Mouse (Mus musculus) inflammation-experienced regulatory T-cells, adult 16 weeks (primary cell): ENCODE data around the gene Gm10799. TPM values are rescaled to one million over a fixed set of nuclear protein-coding genes. Genes with fewer than 3 reads are reported as not detected.

ENCODE experiments used
- polyA plus RNA-seq: library from polyadenylated mRNA; unstranded; fragments of 100-300 nt; shearing (Covaris generic); gene quantifications from one replicate; pipeline ENCODE4 v1.2.1, GENCODE M21; 2017

Gm10799 gene
- polyA plus RNA-seq, result not detected

DNA sequence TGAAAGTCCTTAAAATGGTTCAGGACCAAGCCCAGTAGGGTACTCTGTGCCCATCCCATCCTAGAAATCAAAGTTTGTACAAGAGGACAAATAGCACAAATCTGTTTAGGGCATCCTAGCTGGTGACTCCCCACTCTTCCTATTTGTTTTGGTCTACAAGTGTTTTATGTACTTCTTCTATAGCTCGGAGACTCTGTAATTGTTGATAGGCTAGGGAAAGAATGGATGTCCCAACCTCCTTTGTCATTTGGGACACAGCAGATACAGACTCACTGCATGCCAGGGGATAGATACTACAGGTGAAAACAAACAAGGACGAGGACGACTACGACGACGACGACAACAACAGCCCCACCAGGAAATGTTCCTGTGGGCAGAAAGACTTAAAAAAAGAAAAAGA lies at the start of gene Gm10799:
Gene Gm10799 (minus strand): TSS at position 101 of the 400 bp plus-strand sequence.

DNA sequence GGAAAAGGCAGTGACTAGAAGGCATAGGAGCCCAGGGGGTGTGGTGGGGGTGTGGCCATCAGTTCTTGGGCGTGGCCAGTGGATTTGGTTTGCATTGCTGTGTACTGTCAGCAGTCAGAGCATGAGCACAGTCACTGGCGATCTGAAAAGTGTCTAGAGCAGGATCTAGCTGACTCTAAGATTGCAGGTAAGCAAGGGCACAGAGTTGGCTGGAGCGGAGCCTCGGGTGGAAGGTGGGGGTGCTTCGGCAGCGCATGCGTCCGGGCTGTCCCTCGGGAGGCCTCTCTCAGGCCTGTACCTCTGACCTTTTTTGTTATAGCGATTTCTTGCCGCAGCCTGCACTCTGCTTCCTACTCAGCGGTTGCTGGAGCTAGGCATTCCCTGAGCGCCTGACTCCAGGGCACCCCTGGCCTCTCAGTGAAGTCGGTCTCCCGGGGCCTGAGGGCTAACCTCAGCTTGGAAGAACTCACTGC lies 27.4 kb upstream of the Gm10799 start, which contains the start of gene Cd59a:
Gene Cd59a (plus strand): TSS at position 61 of the 473 bp plus-strand sequence.

DNA sequence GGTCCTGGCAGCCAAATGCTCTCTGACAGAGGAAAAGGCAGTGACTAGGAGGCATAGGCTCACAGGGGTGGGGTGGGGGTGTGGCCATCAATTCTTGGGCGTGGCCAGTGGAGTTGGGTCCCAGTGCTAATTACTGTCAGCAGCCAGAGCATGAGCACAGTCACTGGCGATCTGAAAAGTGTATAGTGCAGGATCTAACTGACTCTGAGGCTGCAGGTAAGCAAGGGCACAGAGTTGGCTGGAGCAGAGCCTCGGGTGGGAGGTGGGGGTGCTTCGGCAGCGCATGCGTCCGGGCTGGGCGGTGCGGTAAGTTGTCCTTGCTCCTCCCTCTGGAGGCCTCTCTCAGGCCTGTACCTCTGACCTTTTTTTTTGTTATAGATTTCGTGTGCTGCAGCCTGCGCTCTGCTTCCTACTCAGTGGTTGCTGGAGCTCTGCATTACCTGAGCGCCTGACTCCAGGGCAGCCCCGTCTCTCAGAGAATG lies 1.4 kb upstream of the Gm10799 start, which contains the start of gene Cd59b:
Gene Cd59b (plus strand): TSS at position 146 of the 482 bp plus-strand sequence.

DNA sequence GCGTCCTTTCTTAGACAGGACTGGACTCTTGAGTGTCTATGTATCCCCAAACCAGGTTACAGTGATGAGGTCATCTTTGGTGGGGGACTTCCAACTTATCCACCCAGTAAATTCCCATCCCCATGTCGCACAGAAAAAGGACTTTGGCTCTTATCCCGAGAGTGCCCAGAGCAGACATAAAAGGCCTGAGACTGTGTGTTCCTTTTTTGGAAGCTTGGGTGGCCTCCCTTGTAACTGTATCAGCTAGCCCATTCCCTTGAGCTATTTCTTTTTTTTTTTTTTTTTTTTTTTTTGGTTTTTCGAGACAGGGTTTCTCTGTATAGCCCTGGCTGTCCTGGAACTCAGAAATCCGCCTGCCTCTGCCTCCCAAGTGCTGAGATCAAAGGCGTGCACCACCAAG lies 2.8 kb downstream of the Gm10799 start, which contains the start of gene Gm10912:
Gene Gm10912 (plus strand): TSS at position 301 of the 400 bp plus-strand sequence.

DNA sequence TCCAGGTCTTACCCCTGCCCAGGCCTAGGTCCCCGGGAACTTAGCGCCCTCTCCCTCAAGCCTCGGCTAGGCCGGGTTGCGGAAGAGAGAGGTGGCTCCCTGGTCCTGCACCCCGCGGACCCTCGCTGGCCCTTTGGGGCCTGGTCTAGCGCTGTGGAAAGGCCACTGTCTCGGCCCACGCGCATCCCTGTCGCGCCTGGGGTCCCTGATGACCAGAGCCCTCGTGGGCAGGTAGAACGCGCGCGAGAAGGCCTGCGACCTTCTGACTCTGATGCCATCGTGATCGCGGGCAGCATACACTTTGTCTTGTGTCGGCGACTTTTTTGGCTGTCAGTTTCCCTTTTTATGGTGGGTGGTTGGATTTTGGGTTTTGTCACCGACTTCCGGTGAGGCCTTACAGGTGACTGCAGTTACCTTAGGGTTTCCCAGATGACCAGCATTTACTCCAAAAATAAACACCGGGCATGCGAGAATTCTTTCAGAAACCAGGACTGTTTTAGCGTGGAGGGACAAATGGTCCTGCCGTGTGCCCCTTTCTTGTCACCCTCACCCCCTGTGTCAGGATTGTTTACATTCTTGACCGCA lies 40.1 kb downstream of the Gm10799 start, which contains the start of gene 4931422A03Rik:
Gene 4931422A03Rik (minus strand): TSS at position 223 of the 585 bp plus-strand sequence.

DNA sequence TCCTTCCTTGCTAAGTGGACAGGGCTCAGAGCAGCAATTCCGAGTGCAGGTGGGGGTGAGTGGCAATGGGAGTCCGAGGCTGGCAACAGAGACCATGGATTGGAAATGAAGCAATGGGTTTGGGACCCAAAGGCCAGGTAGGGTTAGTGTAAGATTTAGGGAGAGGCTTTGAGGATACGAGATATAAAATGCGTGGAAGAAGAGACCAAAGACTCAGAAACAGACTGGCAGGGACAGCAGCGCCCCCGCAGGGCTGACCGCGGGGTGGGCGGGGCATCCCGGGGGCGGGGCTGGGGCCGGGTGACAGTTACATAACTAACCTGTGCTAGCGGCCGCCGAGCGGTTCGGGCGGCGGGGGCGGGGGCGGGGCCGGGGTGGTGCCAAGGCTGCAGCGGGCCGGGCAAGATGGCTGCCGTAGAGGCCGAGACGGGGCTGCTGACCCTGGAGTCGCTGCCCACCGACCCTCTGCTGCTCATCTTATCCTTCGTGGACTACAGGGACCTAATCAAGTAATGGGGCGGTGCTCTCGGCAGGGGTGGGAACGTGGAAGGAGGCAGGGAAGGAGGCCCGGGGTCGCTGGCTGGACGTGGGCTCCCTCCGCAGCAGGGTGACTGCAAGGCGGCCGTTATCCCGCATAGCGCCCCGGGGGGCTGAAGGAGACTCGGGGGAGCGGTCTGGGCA lies 40.8 kb downstream of the Gm10799 start, which contains the start of gene Fbxo3:
Gene Fbxo3 (plus strand): TSS at position 264 of the 681 bp plus-strand sequence.

Other genes with a start within 250 kb of the Gm10799 start
- gene Lmo2, start 110.6 kb downstream of the Gm10799 start, polyA plus RNA-seq, result 0.54 TPM
- gene Fbxo3, start 40.8 kb downstream of the Gm10799 start, polyA plus RNA-seq, result 57.4 TPM
- 4.9 TPM for gene 4931422A03Rik, start 40.2 kb downstream of the Gm10799 start, polyA plus RNA-seq
- gene Gm10912, start 2.7 kb downstream of the Gm10799 start, polyA plus RNA-seq, result 0.29 TPM
- not detected for gene Cd59b, start 1.3 kb upstream of the Gm10799 start, polyA plus RNA-seq
- 0.23 TPM for gene Cd59a, start 27.3 kb upstream of the Gm10799 start, polyA plus RNA-seq
- gene A930018P22Rik, start 54.2 kb upstream of the Gm10799 start, polyA plus RNA-seq, result not detected